Mouse (Mus musculus) liver, adult 2 months (tissue): ENCODE measurements at regions not wholly inside any gene's neighbourhood (a gene's known extent, or its start where the extent isn't known, plus 50 kb on each side); places are given as distances from the start of the nearest gene placed in this dataset.
A peak's percentile ranks its signal among the peaks of the same experiment; 100 is the strongest.

Experiments used
- DNase-seq: peaks from one replicate; pipeline ENCODE4 v3.0.0-alpha.2; 2011; ENCODE audit warnings: low read depth, low spot score; ENCODE audit errors: extremely low read depth
- H3K27ac ChIP-seq: fragments of 200-500 bp; replicated peaks from 2 replicates; pipeline ENCODE4 v1.5.1; 2012; ENCODE audit warnings: low read depth, mild to moderate bottlenecking, control low read depth, inconsistent platforms, low read length; ENCODE audit not compliant: insufficient read depth
- H3K27me3 ChIP-seq: fragments of 200-500 bp; 2 replicates; pipeline ENCODE4 v1.6.1; 2012; ENCODE audit warnings: mild to moderate bottlenecking, moderate library complexity, low read length, inconsistent platforms; ENCODE audit not compliant: control insufficient read depth, insufficient read depth
- H3K36me3 ChIP-seq: fragments of 200-500 bp; 2 replicates; pipeline ENCODE4 v1.6.1; 2012; ENCODE audit warnings: low read length, inconsistent platforms; ENCODE audit not compliant: control insufficient read depth, insufficient read depth
- H3K4me1 ChIP-seq: fragments of 200-500 bp; 2 replicates; pipeline ENCODE4 v1.6.1; 2011; ENCODE audit warnings: low read length; ENCODE audit not compliant: control insufficient read depth, insufficient read depth
- H3K4me3 ChIP-seq: fragments of 200-500 bp; 2 replicates; pipeline ENCODE4 v1.5.1; 2011; ENCODE audit warnings: low read depth, mild to moderate bottlenecking, control low read depth, low read length, moderate library complexity; ENCODE audit not compliant: insufficient read depth
- H3K79me2 ChIP-seq: fragments of 200-500 bp; 2 replicates; pipeline ENCODE4 v1.6.1; 2012; ENCODE audit warnings: inconsistent platforms, mild to moderate bottlenecking, low read length, moderate library complexity; ENCODE audit not compliant: control insufficient read depth, insufficient read depth
- H3K9ac ChIP-seq: fragments of 200-500 bp; 2 replicates; pipeline ENCODE4 v1.6.1; 2012; ENCODE audit warnings: low read depth, mild to moderate bottlenecking, control low read depth, inconsistent platforms, low read length
- CTCF ChIP-seq: fragments of 200-500 bp; IDR thresholded peaks from 2 replicates; pipeline ENCODE4 v1.5.1; 2011; ENCODE audit warnings: low read depth, low read length, control low read depth
- POLR2A ChIP-seq: fragments of 200-500 bp; IDR thresholded peaks from 2 replicates; pipeline ENCODE4 v1.6.1; 2011; ENCODE audit warnings: low read length, control low read depth; ENCODE audit not compliant: insufficient read depth; ENCODE audit errors: extremely low read depth
- WGBS: fragments of 180-500 bp; shearing (Covaris S2); methylation state at CpG from one replicate; pipeline ENCODE4 v1.1.7; 2018; 5-methylcytosine and 5-hydroxymethylcytosine counted together

- H3K79me2 ChIP-seq, result no peaks in the 10 kb centered on the region
- no peak for TF ChIP-seq POLR2A
- no peak for TF ChIP-seq CTCF
- H3K27me3 ChIP-seq, result no peaks in the 10 kb centered on the region
- H3K27ac ChIP-seq, result no peak overlapping the region
- 0 out of 2 replicates have a peak, but pooled peaks cover 1% of the 10 kb centered on the region for H3K4me1 ChIP-seq
- 0 out of 2 replicates have a peak overlapping the region, but pooled peaks have one; percentile 22 for H3K9ac ChIP-seq
- WGBS, result 71% methylated on average over 8 of the region's 8 CpGs
- H3K4me3 ChIP-seq, result no peak overlapping the region; the same call in 1 of the 2 replicates
- DNase-seq, result no peak
- no peaks in the 10 kb centered on the region for H3K36me3 ChIP-seq
Measured at GRCm38 (mm10) chr8:115473974-115474373, 233.6 kb downstream of the Maf start.

- Histone ChIP-seq H3K27ac (no peak overlapping the region), H3K36me3 (no peaks in the 10 kb centered on the region), H3K4me1 (no peaks in the 10 kb centered on the region), H3K9ac (no peak overlapping the region), H3K79me2 (no peaks in the 10 kb centered on the region), H3K27me3 (no peaks in the 10 kb centered on the region), H3K4me3 (no peak overlapping the region)
- WGBS, result 50% methylated on average over 9 of the region's 9 CpGs
- TF ChIP-seq CTCF, result no peak
- TF ChIP-seq POLR2A, result no peak
- peak; percentile 16 for DNase-seq
Measured at GRCm38 (mm10) chr8:115466553-115466952, 241.0 kb downstream of the Maf start.

GRCm38 (mm10) chr8:115466122-115466521 lies 241.5 kb downstream of the Maf start:
- 83% methylated on average over 7 of the region's 7 CpGs for WGBS

GRCm38 (mm10) chr8:115462657-115463056 lies 244.9 kb downstream of the Maf start:
- Histone ChIP-seq H3K27ac (no peak overlapping the region), H3K4me3 (no peak overlapping the region), H3K4me1 (no peaks in the 10 kb centered on the region), H3K9ac (no peak overlapping the region), H3K36me3 (no peaks in the 10 kb centered on the region), H3K27me3 (no peaks in the 10 kb centered on the region), H3K79me2 (no peaks in the 10 kb centered on the region)
- peak; percentile 18 for DNase-seq
- no peak for TF ChIP-seq CTCF
- WGBS, result 60% methylated on average over 6 of the region's 6 CpGs

More at GRCm38 (mm10) chr8:115466122-115466521, 241.5 kb downstream of the Maf start:
- H3K27ac ChIP-seq, result no peak overlapping the region
- no peaks in the 10 kb centered on the region for H3K4me1 ChIP-seq
- H3K27me3 ChIP-seq, result no peaks in the 10 kb centered on the region
- DNase-seq, result no peak
- no peaks in the 10 kb centered on the region for H3K79me2 ChIP-seq
- TF ChIP-seq CTCF (no peak), POLR2A (no peak)
- H3K4me3 ChIP-seq, result no peak overlapping the region
- no peak overlapping the region for H3K9ac ChIP-seq
- no peaks in the 10 kb centered on the region for H3K36me3 ChIP-seq

GRCm38 (mm10) chr8:115458119-115458518 lies 249.5 kb downstream of the Maf start:
- Histone ChIP-seq H3K9ac (no peak overlapping the region), H3K4me3 (no peak overlapping the region), H3K36me3 (no peaks in the 10 kb centered on the region), H3K79me2 (no peaks in the 10 kb centered on the region), H3K27me3 (no peaks in the 10 kb centered on the region), H3K27ac (no peak overlapping the region), H3K4me1 (no peaks in the 10 kb centered on the region)
- WGBS, result 70% methylated on average over 3 of the region's 3 CpGs
- TF ChIP-seq CTCF, result no peak
- TF ChIP-seq POLR2A, result no peak
- no peak for DNase-seq

- TF ChIP-seq CTCF (no peak), POLR2A (no peak)
- Histone ChIP-seq H3K27ac (no peak overlapping the region), H3K27me3 (no peaks in the 10 kb centered on the region), H3K4me3 (no peak overlapping the region), H3K4me1 (no peaks in the 10 kb centered on the region), H3K36me3 (no peaks in the 10 kb centered on the region), H3K9ac (no peak overlapping the region), H3K79me2 (no peaks in the 10 kb centered on the region)
- no peak for DNase-seq
- 68% methylated on average over 1 of the region's 1 CpGs for WGBS
Measured at GRCm38 (mm10) chr8:115450789-115451188, 256.8 kb downstream of the Maf start.
